Mouse (Mus musculus) stomach, postnatal 0 days (tissue): Measurements from ENCODE around the gene Dusp8.

Experiments
- CTCF ChIP-seq: IDR thresholded peaks from 2 replicates; pipeline ENCODE4 v1.5.1; 2016; ENCODE audit warnings: antibody characterized with exemption, low read depth, mild to moderate bottlenecking, moderate library complexity
- EP300 ChIP-seq: optimal IDR thresholded peaks from 2 replicates; pipeline ENCODE3; 2016; ENCODE audit warnings: antibody characterized with exemption

DNA sequence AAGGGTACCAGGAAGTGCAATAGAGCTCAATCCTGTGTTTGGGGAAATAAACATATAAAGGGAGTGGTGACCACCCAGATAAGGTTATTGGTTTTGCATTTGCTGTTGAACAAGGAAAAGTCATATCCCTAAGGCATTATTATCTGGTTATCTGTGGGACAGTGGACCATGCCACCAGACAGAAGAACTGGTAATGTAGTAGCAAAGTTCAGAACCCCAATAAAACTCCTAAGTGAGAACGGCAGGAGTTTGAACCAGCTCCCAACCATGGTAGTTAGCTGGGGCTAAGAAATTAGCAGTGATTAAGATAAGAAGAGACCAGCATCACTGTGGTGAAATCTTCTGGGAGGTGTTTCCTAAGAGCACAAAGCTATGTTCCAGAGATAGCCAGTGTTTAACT is 49.7 kb downstream of the Dusp8 start:
- no peak for TF ChIP-seq CTCF
- no peak for TF ChIP-seq EP300
